Mouse (Mus musculus) cortical plate, adult 2 months (tissue): Measurements from ENCODE around the gene Nt5dc2.

ENCODE experiments used
- CTCF ChIP-seq: fragments of 200-500 bp; IDR thresholded peaks from 2 replicates; pipeline ENCODE4 v1.5.1; 2011; ENCODE audit warnings: mild to moderate bottlenecking, control low read depth, low read length; ENCODE audit not compliant: insufficient read depth; ENCODE audit errors: extremely low read depth
- POLR2A ChIP-seq: fragments of 200-500 bp; IDR thresholded peaks from 2 replicates; pipeline ENCODE4 v1.6.1; 2011; ENCODE audit warnings: mild to moderate bottlenecking, low read length, control low read depth; ENCODE audit not compliant: insufficient read depth; ENCODE audit errors: extremely low read depth

- no peak for TF ChIP-seq CTCF
- TF ChIP-seq POLR2A, result no peak
Observed at GRCm38 (mm10) chr14:31177715-31178114, 46.9 kb downstream of the Nt5dc2 start.
